Mouse (Mus musculus) CH12.LX (cell line): ENCODE measurements around the gene Zfp691.

Experiments used
- CHD2 ChIP-seq: IDR thresholded peaks from 2 replicates; pipeline ENCODE4 v1.6.1; 2011; ENCODE audit warnings: low read length, improper control_type of control experiment
- CTCF ChIP-seq, 2 experiments: IDR thresholded peaks in 1 of 2; conservative IDR thresholded peaks in 1 of 2; 2 replicates each; pipeline ENCODE4 v1.5.1; 2011 to 2012; ENCODE audit warnings: low read depth in 2 of 2, low read length in 2 of 2, improper control_type of control experiment in 1 of 2, inconsistent platforms in 1 of 2, mild to moderate bottlenecking in 1 of 2, moderate library complexity in 1 of 2
- EP300 ChIP-seq: IDR thresholded peaks from 2 replicates; pipeline ENCODE4 v1.6.1; 2011; ENCODE audit warnings: low read length, improper control_type of control experiment
- HCFC1 ChIP-seq: IDR thresholded peaks from 2 replicates; pipeline ENCODE4 v1.6.1; 2012; ENCODE audit warnings: low read depth, mild to moderate bottlenecking, inconsistent platforms, low read length, improper control_type of control experiment
- KAT2A ChIP-seq: IDR thresholded peaks from 2 replicates; pipeline ENCODE4 v1.6.1; 2012; ENCODE audit warnings: low read length, improper control_type of control experiment, inconsistent platforms; ENCODE audit not compliant: insufficient replicate concordance
- MAZ ChIP-seq: IDR thresholded peaks from 2 replicates; pipeline ENCODE4 v1.6.1; 2012; ENCODE audit warnings: low read depth, mild to moderate bottlenecking, inconsistent platforms, low read length, improper control_type of control experiment, moderate library complexity
- MEF2A ChIP-seq: IDR thresholded peaks from 2 replicates; pipeline ENCODE4 v1.6.1; 2014; ENCODE audit warnings: low read depth, mild to moderate bottlenecking, inconsistent platforms, low read length, improper control_type of control experiment, borderline replicate concordance
- MYC ChIP-seq: IDR thresholded peaks from 2 replicates; pipeline ENCODE4 v1.6.1; 2011; ENCODE audit warnings: low read depth, mild to moderate bottlenecking, improper control_type of control experiment, low read length
- NRF1 ChIP-seq: IDR thresholded peaks from 2 replicates; pipeline ENCODE4 v1.6.1; 2014; ENCODE audit warnings: low read depth, mild to moderate bottlenecking, inconsistent platforms, low read length, improper control_type of control experiment, moderate library complexity
- POLR2A ChIP-seq: IDR thresholded peaks from 2 replicates; pipeline ENCODE4 v1.6.1; 2011; ENCODE audit warnings: low read depth, mild to moderate bottlenecking, improper control_type of control experiment, low read length
- RAD21 ChIP-seq: IDR thresholded peaks from 2 replicates; pipeline ENCODE4 v1.6.1; 2011; ENCODE audit warnings: low read depth, mild to moderate bottlenecking, low read length, improper control_type of control experiment, moderate library complexity
- TCF12 ChIP-seq: IDR thresholded peaks from 2 replicates; pipeline ENCODE4 v1.6.1; 2014; ENCODE audit warnings: low read depth, mild to moderate bottlenecking, inconsistent platforms, low read length, improper control_type of control experiment

GRCm38 (mm10) chr4:119177702-119178101, 3.7 kb upstream of the Zfp691 start:
- TF ChIP-seq EP300 (no peak), CTCF (conservative IDR thresholded peaks at IDR 0.05 in 1 of 2, IDR thresholded peaks at IDR 0.05 in 1 of 2; ENCODE audit: low read depth in 2 of 2, low read length in 2 of 2) (no peak), POLR2A (no peak), NRF1 (no peak), HCFC1 (no peak), RAD21 (no peak), TCF12 (no peak), MEF2A (no peak), KAT2A (no peak), MYC (no peak), MAZ (no peak), CHD2 (no peak)
